Mouse (Mus musculus) T-helper 2 cell (primary cell): ENCODE measurements at regions not wholly inside any gene's neighbourhood (a gene's known extent, or its start where the extent isn't known, plus 50 kb on each side); places are given as distances from the start of the nearest gene placed in this dataset.

ENCODE experiments used
- in situ Hi-C: fragments of 300-600 bp; cut with MboI, MseI; formaldehyde crosslinking; loops from one replicate; pipeline ENCODE4 v1.15.1; 2025; ENCODE audit warnings: high pct_unique_total_duplicates

DNA sequence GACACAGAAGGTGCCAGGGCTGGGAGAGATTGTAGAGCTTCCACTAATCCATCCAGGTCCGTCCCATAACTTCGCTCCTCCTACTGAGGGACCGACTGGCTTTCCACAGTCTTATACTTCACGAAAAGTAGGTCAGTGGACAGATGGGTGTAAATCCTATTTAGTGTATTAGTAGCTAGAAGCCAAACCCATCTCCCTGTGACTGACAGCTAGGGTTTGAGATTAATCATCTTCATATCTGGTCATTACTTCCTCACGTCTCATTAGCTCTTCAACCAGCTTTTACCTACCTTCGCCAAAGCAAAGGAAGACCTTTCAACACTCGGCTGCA lies 60.4 kb upstream of the Scaf11 start:
- in situ Hi-C loops, result loop anchor here (10.0 to 25.0 kb wide), 2 partner anchors 154 to 416 kb away; no protein-coding TSS in a partner anchor

DNA sequence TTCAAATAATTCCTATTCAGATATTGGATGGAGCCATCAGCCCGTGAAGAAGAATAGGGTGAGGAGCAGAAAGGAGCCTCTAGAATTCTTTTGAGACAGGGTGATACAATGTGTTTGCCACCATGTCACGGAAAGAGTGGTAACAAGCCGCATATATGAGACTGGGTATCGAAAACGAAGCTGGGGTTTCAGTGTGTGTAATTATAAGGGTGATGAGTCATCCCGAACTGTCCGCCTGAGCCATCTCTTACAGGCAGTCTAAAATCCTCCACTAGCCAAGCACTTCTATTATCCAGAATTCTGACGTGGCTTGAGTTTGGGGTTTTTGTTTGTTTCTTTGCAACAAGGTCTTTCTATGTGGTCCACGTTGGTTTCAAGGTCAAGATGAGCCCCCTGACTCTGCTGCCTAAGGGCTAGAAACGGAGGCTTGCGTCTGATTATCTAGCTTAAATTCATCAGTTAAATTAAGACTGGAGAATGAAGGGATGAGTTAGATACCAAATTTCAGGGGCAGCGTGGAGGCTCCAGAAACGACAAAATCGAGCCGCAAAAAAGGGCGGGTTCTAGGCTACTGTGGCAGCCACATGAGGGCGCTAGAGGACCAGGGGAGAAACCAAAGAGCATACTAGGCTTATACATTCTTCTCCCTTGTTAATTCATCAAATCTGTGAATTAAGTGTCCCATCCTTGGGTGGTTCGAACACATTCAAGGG lies 59.9 kb upstream of the Scaf11 start:
- in situ Hi-C loops, result loop anchor here (10.0 to 25.0 kb wide), 2 partner anchors 154 to 417 kb away; no protein-coding TSS in a partner anchor

DNA sequence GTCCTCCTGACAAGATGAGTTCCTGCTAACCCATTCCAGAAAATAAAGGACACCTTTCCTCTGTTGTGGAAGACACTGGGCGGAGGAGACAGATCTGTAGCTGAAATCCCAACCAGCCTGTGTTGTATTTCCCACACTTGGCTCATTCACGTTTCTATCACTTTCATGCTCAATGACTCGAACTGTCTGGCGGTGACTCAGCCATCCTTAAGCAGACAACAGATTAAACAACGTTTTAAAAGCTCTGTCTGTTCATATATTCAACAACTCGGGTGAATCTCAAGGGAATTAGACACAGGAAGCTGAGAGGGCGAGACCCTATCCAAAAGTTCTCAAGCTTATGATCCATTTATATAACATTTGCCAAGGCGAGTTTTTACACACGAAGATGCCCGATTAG lies 57.5 kb upstream of the Scaf11 start:
- in situ Hi-C loops, result loop anchor here (25.0 kb wide), 1 partner anchor 419 kb away; no protein-coding TSS in a partner anchor

DNA sequence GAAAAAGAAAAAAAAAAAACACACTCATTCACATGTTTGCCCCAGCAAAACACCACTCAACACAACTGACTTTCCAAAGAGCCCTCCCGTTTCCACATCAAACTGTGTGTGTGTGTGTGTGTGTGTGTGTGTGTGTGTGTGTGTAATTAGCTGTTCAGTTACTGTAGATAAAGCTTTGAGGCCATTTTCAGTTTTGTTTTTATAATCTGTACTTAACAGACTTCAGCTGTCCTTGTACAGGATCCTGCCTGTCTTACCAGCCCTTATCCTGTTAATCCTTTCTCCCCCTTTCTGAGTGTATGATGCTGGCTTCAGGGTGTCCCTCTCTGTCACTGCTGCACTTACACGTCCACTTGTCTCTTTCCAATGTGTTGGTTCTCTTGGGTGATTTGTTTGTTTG lies 55.0 kb upstream of the Scaf11 start:
- in situ Hi-C loops, result loop anchor here (25.0 kb wide), 1 partner anchor 422 kb away; no protein-coding TSS in a partner anchor

DNA sequence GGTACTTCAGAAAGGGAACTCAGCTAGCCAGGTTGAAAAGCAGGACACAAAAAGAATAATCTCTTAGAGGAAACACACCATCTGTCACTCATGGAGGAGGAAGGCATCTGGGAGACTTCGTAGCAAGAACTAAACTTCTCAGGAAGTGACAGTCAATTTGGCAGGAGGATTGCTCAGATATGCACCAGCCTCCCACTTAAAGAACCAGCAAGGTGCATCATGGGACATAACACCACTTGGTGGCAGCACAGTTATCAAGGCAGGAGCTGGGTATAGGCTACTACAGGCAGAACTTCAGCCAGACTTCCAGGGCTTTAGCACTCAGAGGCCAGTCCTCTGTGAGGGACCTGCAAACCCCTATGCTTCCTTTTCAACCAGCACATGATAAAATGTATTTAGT lies 52.0 kb upstream of the Scaf11 start:
- in situ Hi-C loops, result loop anchor here (25.0 kb wide), 1 partner anchor 425 kb away; no protein-coding TSS in a partner anchor
